Mouse (Mus musculus) embryonic facial prominence, embryonic 11.5 days (tissue): ENCODE data around the gene Rcan1. TPM values are rescaled to one million over a fixed set of nuclear protein-coding genes. Genes with fewer than 3 reads are reported as not detected.

Experiments used
- ATAC-seq: fragments of 200-750 bp; cut with Nextera tagmentation; replicated peaks from 2 replicates; pipeline ENCODE4 v1.8.0; 2017; ENCODE audit warnings: low read depth; ENCODE audit not compliant: insufficient number of reproducible peaks, low FRiP score, low TSS enrichment
- DNase-seq: peaks from one replicate; pipeline ENCODE4 v3.0.0-alpha.2; 2015; ENCODE audit warnings: low spot score
- H3K27ac ChIP-seq: fragments of 300-500 bp; sonication (generic); replicated peaks from 2 replicates; pipeline ENCODE4 v1.5.1; 2014; ENCODE audit warnings: mild to moderate bottlenecking, low read depth, low read length, control low read depth
- H3K27me3 ChIP-seq: fragments of 300-500 bp; sonication (generic); 2 replicates; pipeline ENCODE4 v1.6.1; 2014; ENCODE audit warnings: mild to moderate bottlenecking, low read length, moderate library complexity, mixed read lengths; ENCODE audit not compliant: control insufficient read depth, insufficient read depth
- H3K36me3 ChIP-seq: fragments of 300-500 bp; sonication (generic); replicated peaks from 2 replicates; pipeline ENCODE4 v1.6.1; 2014; ENCODE audit warnings: low read depth, mild to moderate bottlenecking, low read length, moderate library complexity, mixed read lengths; ENCODE audit not compliant: control insufficient read depth, insufficient read depth
- H3K4me1 ChIP-seq: fragments of 300-500 bp; sonication (generic); 2 replicates; pipeline ENCODE4 v1.6.1; 2014; ENCODE audit warnings: low read length, mixed read lengths; ENCODE audit not compliant: control insufficient read depth, insufficient read depth
- H3K4me2 ChIP-seq: fragments of 300-500 bp; sonication (generic); 2 replicates; pipeline ENCODE4 v1.6.1; 2014; ENCODE audit warnings: low read depth, mild to moderate bottlenecking, control low read depth, low read length, moderate library complexity
- H3K4me3 ChIP-seq: fragments of 300-500 bp; sonication (generic); 2 replicates; pipeline ENCODE4 v1.5.1; 2014; ENCODE audit warnings: low read depth, low read length, control low read depth
- H3K9ac ChIP-seq: fragments of 300-500 bp; sonication (generic); replicated peaks from 2 replicates; pipeline ENCODE4 v1.6.1; 2014; ENCODE audit warnings: mild to moderate bottlenecking, control low read depth, low read length
- H3K9me3 ChIP-seq: fragments of 300-500 bp; sonication (generic); replicated peaks from 2 replicates; pipeline ENCODE4 v1.6.1; 2016; ENCODE audit warnings: mild to moderate bottlenecking, low read length, inconsistent platforms, mixed read lengths; ENCODE audit not compliant: control insufficient read depth
- WGBS: fragments of 180-500 bp; shearing (Covaris S2); extraction: QIAGEN DNeasy Blood & Tissue Kit; methylation state at CpG from one replicate; pipeline ENCODE4 v1.1.7; 2014; 5-methylcytosine and 5-hydroxymethylcytosine counted together
- polyA plus RNA-seq: library from polyadenylated mRNA; unstranded; fragments of >200 nt; fragmentation: Nextera tagmentation; extraction: Ambion mirVana; gene quantifications from 2 replicates; pipeline ENCODE4 v1.2.1, GENCODE M21; 2014

The Rcan1 gene
- polyA plus RNA-seq, 1 experiment from 2014 or later = 36.6 TPM

GRCm38 (mm10) chr16:92353897-92354296 is 116.8 kb downstream of the Rcan1 start:
- Histone ChIP-seq H3K9ac (no peak overlapping the region), H3K27me3 (no peaks in the 10 kb centered on the region), H3K4me2 (no peak overlapping the region), H3K9me3 (no peaks in the 10 kb centered on the region), H3K27ac (no peak overlapping the region), H3K4me1 (no peaks in the 10 kb centered on the region), H3K36me3 (no peaks in the 10 kb centered on the region), H3K4me3 (no peak overlapping the region)
- no peak for ATAC-seq
- DNase-seq = peak; percentile 67
- whole genome bisulfite sequencing = 32% methylated on average over 2 of the region's 2 CpGs

- Histone ChIP-seq H3K4me3 (no peak overlapping the region), H3K4me2 (no peak overlapping the region), H3K36me3 (no peaks in the 10 kb centered on the region), H3K27ac (no peak overlapping the region), H3K27me3 (no peaks in the 10 kb centered on the region), H3K9ac (no peak overlapping the region), H3K9me3 (no peaks in the 10 kb centered on the region), H3K4me1 (no peaks in the 10 kb centered on the region)
- 81% methylated on average over 12 of the region's 12 CpGs for WGBS
- no peak for ATAC-seq
- no peak for DNase-seq
Observed at GRCm38 (mm10) chr16:92353295-92353694, 117.4 kb downstream of the Rcan1 start.

- Histone ChIP-seq H3K4me2 (no peak overlapping the region), H3K4me3 (no peak overlapping the region), H3K27ac (no peak overlapping the region), H3K9ac (no peak overlapping the region), H3K9me3 (no peaks in the 10 kb centered on the region), H3K27me3 (no peaks in the 10 kb centered on the region), H3K36me3 (no peaks in the 10 kb centered on the region), H3K4me1 (no peaks in the 10 kb centered on the region)
- ATAC-seq (no peak), DNase-seq (no peak)
- 88% methylated on average over 12 of the region's 12 CpGs for WGBS
Observed at GRCm38 (mm10) chr16:92348941-92349340, 121.7 kb downstream of the Rcan1 start.

DNA sequence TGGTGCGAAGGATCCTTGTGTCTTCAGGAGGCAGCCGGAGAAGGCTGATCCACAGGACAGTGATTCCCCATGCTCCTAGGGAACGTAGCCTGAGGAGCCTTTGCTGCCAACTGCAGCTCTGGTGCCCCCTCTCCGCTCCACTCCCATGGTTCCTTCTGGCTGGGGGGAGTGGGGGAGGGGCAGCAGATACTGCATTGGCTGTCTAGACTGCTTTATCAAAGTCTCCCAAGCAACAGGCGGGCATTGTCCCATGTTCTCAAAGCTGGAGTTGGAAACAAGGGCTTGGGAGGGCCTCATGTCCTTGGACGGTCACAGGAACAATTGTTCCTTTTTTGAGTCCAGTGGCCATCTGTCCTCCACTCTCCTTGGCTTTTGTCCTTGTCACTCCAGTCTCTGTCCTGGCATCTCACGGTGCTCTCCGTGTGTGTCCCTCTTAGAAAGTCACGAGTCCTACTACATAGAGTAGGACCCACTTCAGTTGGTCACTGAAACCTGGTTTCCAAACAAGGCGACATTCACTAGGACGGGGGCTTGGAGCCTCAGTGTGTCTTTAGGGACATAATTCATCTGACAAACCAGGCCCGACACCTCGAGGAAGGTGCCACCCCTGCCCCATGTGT is 124.3 kb downstream of the Rcan1 start:
- H3K4me2 ChIP-seq = no peak overlapping the region
- no peak overlapping the region for H3K9ac ChIP-seq
- H3K36me3 ChIP-seq = no peaks in the 10 kb centered on the region
- H3K27me3 ChIP-seq = no peaks in the 10 kb centered on the region
- H3K27ac ChIP-seq = no peak overlapping the region
- ATAC-seq (no peak), DNase-seq (no peak)
- H3K9me3 ChIP-seq = no peaks in the 10 kb centered on the region
- 61% methylated on average over 13 of the region's 13 CpGs for WGBS
- H3K4me3 ChIP-seq = no peak overlapping the region
- H3K4me1 ChIP-seq = no peaks in the 10 kb centered on the region

GRCm38 (mm10) chr16:92345177-92345576 is 125.5 kb downstream of the Rcan1 start:
- H3K36me3 ChIP-seq = no peaks in the 10 kb centered on the region

More at GRCm38 (mm10) chr16:92345177-92345576, 125.5 kb downstream of the Rcan1 start:
- no peak for ATAC-seq
- H3K4me3 ChIP-seq = no peak overlapping the region
- 54% methylated on average over 11 of the region's 11 CpGs for WGBS
- no peak overlapping the region for H3K4me2 ChIP-seq
- H3K4me1 ChIP-seq = no peaks in the 10 kb centered on the region; the same call in 1 of the 2 replicates
- DNase-seq = no peak
- no peak overlapping the region for H3K9ac ChIP-seq
- no peaks in the 10 kb centered on the region for H3K27me3 ChIP-seq
- H3K27ac ChIP-seq = no peak overlapping the region
- H3K9me3 ChIP-seq = no peaks in the 10 kb centered on the region

Other genes starting within 250 kb of the Rcan1 start
- 1.7 TPM in 1 of 2 replicates, not detected in the other for gene Kcne2, start 178.5 kb downstream of the Rcan1 start, polyA plus RNA-seq
- 117 and 134 TPM in 2 replicates for gene Smim11, start 169.6 kb downstream of the Rcan1 start, polyA plus RNA-seq
- 0.07 TPM in 1 of 2 replicates, not detected in the other for gene Fam243, start 149.4 kb downstream of the Rcan1 start, polyA plus RNA-seq
- 0.34 and 0.35 TPM in 2 replicates for gene Kcne1, start 111.4 kb downstream of the Rcan1 start, polyA plus RNA-seq
- 1.2 and 1.9 TPM in 2 replicates for gene Clic6, start 14.9 kb upstream of the Rcan1 start, polyA plus RNA-seq